Mouse (Mus musculus): Measurements from ENCODE around the gene Sult2b1. TPM values are rescaled to one million over a fixed set of nuclear protein-coding genes. Genes with fewer than 3 reads are reported as not detected.

Gene Sult2b1
- total RNA-seq, 2 experiments from 2014 or later: not detected

- ATAC-seq (replicated peaks; ENCODE audit: low FRiP score, low TSS enrichment, poor library complexity, severe bottlenecking): no peak
These were observed 68.0 kb downstream of the Sult2b1 start for GRCm38 (mm10) chr7:45716460-45716857.

- ATAC-seq (replicated peaks; ENCODE audit: low FRiP score, low TSS enrichment, poor library complexity, severe bottlenecking): no peak
These were observed 68.6 kb downstream of the Sult2b1 start for GRCm38 (mm10) chr7:45715741-45716459.

- ATAC-seq (replicated peaks; ENCODE audit: low FRiP score, low TSS enrichment, poor library complexity, severe bottlenecking): peak; percentile 81
These were observed 69.3 kb downstream of the Sult2b1 start, which contains the start of gene Rpl18 for GRCm38 (mm10) chr7:45715090-45715708. Rpl18 (plus strand) TSS chr7:45715457.

DNA sequence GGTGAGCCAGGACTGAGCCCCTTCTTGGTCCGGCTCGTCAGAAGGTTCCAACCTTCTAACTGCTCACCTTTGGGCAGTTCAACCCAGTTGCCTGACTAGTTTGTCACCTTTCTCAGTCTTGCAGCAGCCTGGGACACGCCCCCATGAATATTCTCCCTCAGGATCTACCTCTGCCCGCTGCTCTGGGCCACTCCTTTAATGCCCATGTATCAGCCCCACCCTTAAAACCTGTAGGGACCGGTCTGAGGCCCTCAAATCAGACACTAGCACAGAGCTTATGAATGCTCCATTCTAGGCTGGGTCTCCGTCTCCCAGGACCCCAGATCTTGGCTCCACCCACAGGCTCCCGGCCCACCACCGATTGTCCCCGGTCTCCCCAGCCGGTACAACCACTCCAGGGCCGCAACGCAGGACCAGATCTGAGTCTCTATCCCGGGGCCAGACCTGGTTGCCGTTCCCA, 69.8 kb downstream of the Sult2b1 start:
- ATAC-seq (replicated peaks; ENCODE audit: low FRiP score, low TSS enrichment, poor library complexity, severe bottlenecking): peak; percentile 1

- ATAC-seq (replicated peaks; ENCODE audit: low FRiP score, low TSS enrichment, poor library complexity, severe bottlenecking): no peak
These were observed 70.5 kb downstream of the Sult2b1 start for GRCm38 (mm10) chr7:45713881-45714520.

GRCm38 (mm10) chr7:45713396-45713795, 71.1 kb downstream of the Sult2b1 start:
- no peak for ATAC-seq (replicated peaks; ENCODE audit: low FRiP score, low TSS enrichment, poor library complexity, severe bottlenecking)

GRCm38 (mm10) chr7:45712022-45712757, 72.3 kb downstream of the Sult2b1 start:
- no peak for ATAC-seq (replicated peaks; ENCODE audit: low FRiP score, low TSS enrichment, poor library complexity, severe bottlenecking)

DNA sequence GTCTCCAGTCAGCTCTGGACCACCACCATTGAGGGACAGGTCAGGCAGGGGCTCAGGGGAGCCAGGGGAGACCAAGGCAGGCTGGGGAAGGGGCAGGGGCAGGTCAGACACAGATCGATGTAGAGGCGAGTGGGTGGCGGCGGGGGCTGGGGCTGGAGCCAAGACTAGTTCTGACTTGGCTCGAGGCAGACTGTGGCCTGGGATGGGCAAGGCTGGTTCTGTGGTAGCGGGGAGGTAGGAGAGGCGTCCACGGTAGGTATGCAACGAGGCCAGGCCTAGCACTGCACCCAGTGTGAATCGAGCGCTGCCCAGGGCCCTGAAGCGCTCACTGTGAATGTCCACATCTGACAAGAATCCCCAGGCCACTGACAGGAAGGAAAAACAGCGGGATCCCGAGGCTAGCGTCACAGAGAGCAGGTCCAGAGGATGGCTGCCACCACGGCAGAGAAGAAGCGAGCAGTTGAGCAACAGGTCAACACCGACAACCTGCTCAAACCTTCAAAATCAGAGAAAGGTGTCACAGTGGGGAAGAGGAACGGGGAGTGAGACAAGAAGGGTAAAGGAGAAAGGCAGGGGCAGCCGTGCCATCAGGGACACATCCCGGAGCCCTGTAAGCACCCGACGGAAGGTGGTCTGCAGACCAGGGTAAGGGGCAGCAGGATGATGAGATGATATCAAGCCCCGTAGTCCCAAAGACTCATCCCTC, 73.0 kb downstream of the Sult2b1 start:
- ATAC-seq (replicated peaks; ENCODE audit: low FRiP score, low TSS enrichment, poor library complexity, severe bottlenecking): no peak

DNA sequence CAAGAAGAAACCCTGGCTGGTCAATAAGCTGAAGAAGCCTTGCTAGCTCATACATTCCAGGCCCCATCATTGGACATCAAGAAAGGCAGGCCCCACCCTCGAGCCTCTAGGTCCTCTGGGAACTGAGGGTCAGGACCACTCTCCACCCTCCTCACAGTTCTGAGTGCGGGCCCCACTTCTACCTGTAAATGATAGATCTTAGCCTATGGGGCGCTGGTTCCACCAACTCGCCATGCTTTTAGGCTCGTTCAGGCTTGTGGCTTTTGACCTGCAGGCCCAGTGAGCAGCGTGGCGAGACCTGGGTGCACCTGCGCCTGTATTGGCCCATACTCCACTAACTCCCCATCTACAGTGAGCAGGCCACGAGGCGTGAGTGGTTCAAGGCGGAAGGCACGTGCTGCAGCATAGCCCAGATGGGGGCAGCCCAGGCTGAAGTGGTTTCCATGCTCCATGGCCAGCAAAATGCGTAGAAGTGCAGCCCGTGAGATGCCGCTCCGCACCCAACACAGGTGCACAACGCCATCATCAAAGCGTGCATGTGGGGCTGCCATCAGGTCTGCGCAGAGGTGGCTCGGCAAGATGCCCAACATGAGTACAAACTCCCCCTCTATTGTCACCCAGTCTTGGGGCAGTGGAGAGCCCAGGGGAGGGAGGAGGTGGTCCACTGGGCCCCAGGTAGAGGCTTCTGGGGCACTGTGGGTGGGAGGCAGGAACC, 73.8 kb downstream of the Sult2b1 start:
- ATAC-seq (replicated peaks; ENCODE audit: low FRiP score, low TSS enrichment, poor library complexity, severe bottlenecking): no peak

- no peak for ATAC-seq (replicated peaks; ENCODE audit: low FRiP score, low TSS enrichment, poor library complexity, severe bottlenecking)
These were observed 74.7 kb downstream of the Sult2b1 start for GRCm38 (mm10) chr7:45709677-45710355.

DNA sequence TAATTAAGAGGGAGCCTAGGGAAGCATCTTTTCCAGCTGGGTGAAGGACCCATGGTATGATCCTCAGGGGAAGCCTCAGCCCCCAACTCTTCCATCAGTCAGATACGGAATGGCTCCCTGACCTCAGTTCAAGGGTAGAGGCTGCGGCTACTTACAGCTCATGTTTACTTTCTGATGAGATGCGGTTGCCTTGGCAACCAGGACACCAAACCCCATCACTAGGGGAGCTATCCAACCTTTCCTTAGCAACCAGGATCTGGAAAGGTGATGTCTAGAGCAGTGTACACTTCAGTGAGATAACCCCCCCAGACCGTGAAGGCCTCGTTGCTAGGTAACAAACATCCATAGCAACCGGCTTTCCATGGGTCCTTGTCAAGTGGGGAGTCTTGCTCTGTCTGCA, 75.4 kb downstream of the Sult2b1 start:
- no peak for ATAC-seq (replicated peaks; ENCODE audit: low FRiP score, low TSS enrichment, poor library complexity, severe bottlenecking)

DNA sequence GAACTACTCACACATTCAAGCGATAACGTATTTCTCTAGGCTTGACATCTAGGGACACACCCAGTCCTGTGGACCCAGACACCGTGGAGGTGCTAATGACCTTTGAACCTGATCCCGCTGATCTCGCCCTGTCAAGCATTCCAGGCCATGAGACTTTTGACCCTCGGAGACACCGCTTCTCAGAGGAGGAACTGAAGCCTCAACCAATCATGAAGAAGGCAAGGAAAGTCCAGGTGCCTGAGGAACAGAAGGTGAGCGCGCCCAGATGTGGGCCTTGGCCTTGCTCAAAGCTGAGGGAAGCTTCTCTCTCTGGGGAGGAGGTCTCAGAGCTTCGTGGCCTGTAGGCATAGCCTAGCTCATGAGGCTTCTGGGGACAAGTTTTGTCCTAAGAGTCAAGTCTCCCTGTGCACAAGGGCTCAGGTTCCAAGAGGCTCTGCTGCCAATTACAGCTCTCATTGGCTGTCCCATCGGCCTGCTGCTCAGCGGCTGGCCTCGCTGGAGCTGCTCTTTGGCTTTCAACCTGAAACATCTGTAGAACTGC, 76.2 kb downstream of the Sult2b1 start:
- ATAC-seq (replicated peaks; ENCODE audit: low FRiP score, low TSS enrichment, poor library complexity, severe bottlenecking): no peak

GRCm38 (mm10) chr7:45707375-45707967, 77.0 kb downstream of the Sult2b1 start:
- ATAC-seq (replicated peaks; ENCODE audit: low FRiP score, low TSS enrichment, poor library complexity, severe bottlenecking): peak; percentile 32

DNA sequence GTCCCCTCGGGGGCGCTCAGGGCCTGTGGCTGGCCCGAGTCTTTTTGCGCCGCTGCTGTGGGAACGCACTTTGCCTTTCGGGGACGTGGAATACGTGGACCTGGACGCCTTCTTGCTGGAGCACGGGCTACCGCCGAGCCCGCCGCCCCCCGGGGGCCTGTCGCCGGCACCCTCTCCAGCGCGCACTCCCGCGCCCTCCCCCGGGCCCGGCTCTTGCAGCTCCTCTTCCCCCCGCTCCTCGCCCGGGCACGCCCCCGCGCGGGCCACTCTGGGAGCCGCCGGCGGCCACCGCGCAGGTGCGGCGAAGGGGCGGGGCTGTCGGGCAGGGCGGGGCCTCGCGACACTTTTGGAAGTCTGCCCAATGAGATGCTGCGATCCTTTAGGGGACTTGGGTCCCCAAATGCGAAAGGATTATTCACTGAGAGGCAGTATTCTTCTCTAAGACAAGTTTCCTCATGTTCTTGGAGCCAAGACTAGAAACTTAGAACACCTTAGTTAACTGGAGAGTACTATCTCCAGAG, 77.7 kb downstream of the Sult2b1 start:
- ATAC-seq (replicated peaks; ENCODE audit: low FRiP score, low TSS enrichment, poor library complexity, severe bottlenecking): no peak

DNA sequence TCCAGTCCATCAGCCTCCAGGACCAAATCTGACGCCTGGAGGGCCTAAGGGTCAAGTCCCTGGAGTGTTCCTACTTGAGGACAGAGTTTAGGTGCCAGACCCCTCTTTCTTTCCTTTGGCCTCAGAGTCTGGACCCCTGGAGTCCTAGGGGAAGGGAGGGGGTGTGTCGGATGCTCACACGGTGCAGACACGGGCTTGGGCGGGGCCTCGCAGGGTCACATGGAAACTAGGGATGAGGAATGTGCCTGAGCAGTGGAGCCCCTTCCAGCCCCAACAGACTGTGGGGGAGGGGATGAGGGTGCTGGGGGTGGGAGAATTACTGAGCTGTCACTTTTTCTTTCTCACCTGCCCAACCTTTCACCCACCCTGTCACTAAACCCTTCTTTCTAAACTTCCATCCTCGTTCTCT, 78.6 kb downstream of the Sult2b1 start:
- ATAC-seq (replicated peaks; ENCODE audit: low FRiP score, low TSS enrichment, poor library complexity, severe bottlenecking): no peak

DNA sequence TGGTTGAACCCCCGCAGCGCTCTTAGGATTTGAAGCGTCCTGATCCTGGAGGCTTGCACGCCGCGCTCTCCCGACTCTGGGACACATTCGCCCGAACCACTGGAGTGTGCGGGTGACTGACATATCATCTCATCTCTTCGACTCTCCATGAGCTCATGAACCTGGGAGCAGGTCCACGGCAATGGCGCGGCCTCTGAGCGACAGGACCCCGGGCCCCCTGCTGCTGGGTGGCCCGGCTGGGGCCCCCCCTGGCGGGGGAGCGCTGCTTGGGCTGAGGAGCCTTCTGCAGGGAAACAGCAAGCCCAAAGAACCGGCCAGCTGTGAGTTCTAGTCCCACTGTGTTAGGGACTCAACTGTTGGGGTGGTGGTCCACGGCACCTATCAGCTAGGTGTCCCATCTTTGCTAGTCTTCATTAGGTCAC, 79.0 kb downstream of the Sult2b1 start:
- no peak for ATAC-seq (replicated peaks; ENCODE audit: low FRiP score, low TSS enrichment, poor library complexity, severe bottlenecking)

DNA sequence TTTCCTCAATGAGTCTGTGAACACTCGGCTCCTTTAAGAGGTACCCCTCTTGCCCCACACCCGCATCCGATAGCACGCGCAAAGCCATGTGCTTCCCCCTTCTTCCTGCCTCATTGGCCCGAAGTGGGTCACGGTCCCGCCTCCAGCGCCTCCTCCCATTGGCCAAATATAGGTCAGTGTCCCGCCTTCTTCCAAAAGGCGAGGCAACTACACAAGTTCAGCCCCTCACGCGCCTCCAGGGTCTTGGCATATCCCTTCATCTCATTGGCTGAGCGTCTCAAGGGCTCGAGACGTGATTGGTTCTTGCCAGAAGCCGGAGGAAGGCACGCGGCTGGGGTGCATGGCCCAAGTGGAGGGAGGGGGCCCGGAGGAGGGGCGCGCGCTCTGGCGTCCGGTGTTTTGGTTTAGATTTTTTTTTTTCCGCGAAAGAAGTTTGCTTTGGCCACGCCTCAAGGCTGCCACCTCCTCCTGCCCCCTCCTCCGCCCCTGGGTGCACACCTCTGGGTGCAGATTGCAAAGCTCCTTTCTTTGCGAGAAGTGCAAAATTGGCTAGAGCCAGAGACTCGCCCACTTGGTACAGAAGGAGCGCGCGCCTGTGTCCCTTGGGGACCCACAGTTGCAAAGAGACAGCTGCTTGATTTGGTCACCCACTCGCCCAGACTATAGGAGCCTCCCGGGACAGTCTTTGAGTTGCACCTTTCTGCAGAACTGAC, 79.6 kb downstream of the Sult2b1 start, which contains the start of gene Dbp:
Gene Dbp, plus strand, starts transcription at position 359 of the 713 bp plus-strand sequence.
- ATAC-seq (replicated peaks; ENCODE audit: low FRiP score, low TSS enrichment, poor library complexity, severe bottlenecking): peak; percentile 75

Measured in megakaryocyte-erythroid progenitor cell, adult 5-6 weeks (primary cell).